Mouse (Mus musculus) NIH3T3 (cell line): ENCODE data around the gene Olfr748.
"Not testable (repeated sequence)": the region's sequence is repeated elsewhere in the genome, so short reads cannot be mapped to it uniquely, and the experiment has no call there.

ENCODE experiments used
- DNase-seq: peaks from one replicate; pipeline ENCODE4 v3.0.0-alpha.2; 2012; ENCODE audit warnings: low read depth

The Olfr748 gene

DNA sequence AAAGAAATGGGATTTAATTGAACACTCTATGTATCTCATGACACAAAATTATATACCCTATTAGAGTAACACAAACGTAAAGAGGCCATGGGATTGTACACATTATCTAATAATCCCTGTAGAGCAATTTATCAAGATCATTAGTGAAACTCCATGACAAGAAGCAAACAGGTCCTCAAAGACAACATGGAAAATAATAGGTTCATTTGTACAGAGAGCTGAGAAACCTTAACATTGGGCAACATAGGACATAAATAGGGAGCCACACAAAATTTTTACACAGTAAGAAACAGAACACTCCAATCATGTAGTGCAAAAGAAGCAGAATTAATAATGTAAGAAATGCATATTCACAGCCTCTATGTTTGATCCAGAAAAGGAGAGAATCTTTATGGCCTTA lies at the start of gene Olfr748:
TSS of gene Olfr748 (plus strand) at position 301 of the 400 bp plus-strand sequence.
- no peak for DNase-seq

- no peak for DNase-seq
These were observed 14.1 kb upstream of the Olfr748 start, which contains the start of gene Olfr747 for GRCm38 (mm10) chr14:50693106-50693505. Olfr747 (minus strand) TSS chr14:50693206.

GRCm38 (mm10) chr14:50719875-50720274 lies 12.7 kb downstream of the Olfr748 start:
- DNase-seq, result peak; percentile 38

DNA sequence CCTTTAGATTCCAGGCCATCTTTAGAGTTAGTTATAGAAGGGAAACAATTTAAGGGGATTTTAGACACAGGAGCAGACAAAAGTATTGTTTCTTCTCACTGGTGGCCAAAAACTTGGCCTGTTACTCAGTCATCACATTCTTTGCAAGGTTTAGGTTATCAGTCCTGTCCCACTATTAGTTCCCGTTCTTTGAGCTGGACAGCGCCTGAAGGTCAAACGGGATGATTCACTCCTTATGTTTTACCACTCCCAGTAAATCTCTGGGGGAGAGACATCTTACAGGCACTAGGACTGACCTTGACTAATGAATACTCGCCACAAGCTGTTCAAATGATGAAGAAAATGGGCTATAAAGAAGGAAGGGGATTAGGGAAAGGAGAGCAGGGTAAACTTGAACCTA lies 15.2 kb downstream of the Olfr748 start:
- not testable (repeated sequence) for DNase-seq

DNA sequence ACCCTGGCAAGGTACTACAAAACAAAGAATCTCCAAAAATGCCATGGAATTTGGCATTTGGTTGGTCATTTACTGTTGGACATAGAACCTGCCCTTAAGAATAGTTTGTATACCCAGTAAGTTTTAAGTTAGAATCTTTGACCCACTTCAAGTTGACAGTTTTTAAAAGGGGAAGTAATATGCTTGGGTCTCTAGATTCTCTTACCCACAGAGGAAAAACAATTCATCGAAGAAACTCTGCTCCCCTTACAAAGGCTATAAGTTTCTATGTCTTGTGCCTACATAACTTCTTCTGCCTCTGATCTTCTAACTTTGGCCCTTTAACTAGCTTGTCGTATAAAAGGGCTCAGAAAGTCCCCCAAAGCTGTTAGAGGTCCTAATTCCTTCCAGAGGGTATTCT lies 33.2 kb downstream of the Olfr748 start:
- no peak for DNase-seq

DNA sequence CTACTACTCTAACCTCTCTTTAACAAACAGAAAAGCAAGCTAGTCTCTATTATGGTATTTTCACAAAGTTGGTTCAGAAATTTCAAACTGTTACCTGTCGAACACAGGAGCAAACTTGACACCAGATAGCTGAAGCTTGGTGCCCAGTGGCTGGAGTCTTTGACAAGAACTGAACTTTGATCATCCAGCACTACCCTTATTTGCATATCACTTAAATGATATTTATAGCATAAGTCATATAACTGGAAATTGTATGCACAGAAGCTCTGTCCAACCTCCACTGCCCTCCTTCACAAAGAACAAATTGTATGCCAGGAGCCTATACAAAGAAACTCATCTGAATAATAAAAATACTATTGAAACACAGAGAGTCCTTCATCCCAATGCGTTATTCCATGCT lies 34.4 kb downstream of the Olfr748 start:
- no peak for DNase-seq

- no peak for DNase-seq
These were observed 37.8 kb downstream of the Olfr748 start, which contains the start of gene Olfr749 for GRCm38 (mm10) chr14:50744994-50745393. Olfr749 (minus strand) TSS chr14:50745094.

DNA sequence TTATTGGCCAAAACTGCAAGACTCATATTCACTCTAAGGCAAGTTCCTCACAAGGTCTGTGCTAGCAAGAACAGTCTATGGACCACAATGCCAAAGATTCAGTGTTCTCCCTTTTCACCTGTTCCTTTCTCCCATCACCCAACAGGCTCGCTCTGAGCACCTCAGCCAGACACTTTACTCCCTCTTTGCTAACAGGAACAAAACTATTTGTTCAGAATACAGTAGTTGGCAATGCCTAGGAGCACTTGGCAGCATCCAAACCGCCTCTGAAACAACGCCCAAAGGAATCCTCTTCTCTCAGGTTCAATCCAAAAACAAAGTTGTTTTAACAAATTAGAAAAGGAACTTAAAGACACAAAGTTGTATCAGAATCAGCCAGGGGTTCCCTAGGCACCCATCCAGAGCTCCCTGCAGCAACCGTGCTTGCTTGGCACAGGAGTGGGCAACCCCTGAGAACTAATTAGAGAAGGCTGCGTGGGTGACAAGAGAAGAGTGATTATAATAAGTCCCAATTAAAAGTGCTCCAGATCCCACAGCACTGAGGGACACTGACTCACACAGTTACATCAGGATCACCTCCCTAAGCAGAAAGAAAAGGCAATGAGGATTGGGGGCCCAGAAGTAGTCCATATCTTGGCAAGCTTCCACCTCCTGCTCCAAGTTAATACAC lies 51.4 kb downstream of the Olfr748 start:
- no peak for DNase-seq
